Mouse (Mus musculus) hindbrain, embryonic 15.5 days (tissue): ENCODE measurements at regions not wholly inside any gene's neighbourhood (a gene's known extent, or its start where the extent isn't known, plus 50 kb on each side); places are given as distances from the start of the nearest gene placed in this dataset.
A peak's percentile ranks its signal among the peaks of the same experiment; 100 is the strongest.

ENCODE experiments used
- ATAC-seq: fragments of 200-750 bp; cut with Nextera tagmentation; 2 replicates; pipeline ENCODE4 v1.8.0; 2017; ENCODE audit warnings: low read depth, moderate number of reproducible peaks, moderate TSS enrichment; ENCODE audit not compliant: low FRiP score
- H3K27ac ChIP-seq: fragments of 300-500 bp; sonication (generic); replicated peaks from 2 replicates; pipeline ENCODE4 v1.5.1; 2015; ENCODE audit warnings: mild to moderate bottlenecking, inconsistent platforms
- H3K27me3 ChIP-seq: fragments of 300-500 bp; sonication (generic); 2 replicates; pipeline ENCODE4 v1.6.1; 2015; ENCODE audit warnings: control low read depth, inconsistent platforms
- H3K36me3 ChIP-seq: fragments of 300-500 bp; sonication (generic); 2 replicates; pipeline ENCODE4 v1.6.1; 2015; ENCODE audit warnings: control low read depth, inconsistent platforms
- H3K4me1 ChIP-seq: fragments of 300-500 bp; sonication (generic); replicated peaks from 2 replicates; pipeline ENCODE4 v1.6.1; 2015; ENCODE audit warnings: control low read depth, inconsistent platforms
- H3K4me2 ChIP-seq: fragments of 300-500 bp; sonication (generic); 2 replicates; pipeline ENCODE4 v1.6.1; 2015; ENCODE audit warnings: moderate library complexity, mild to moderate bottlenecking, inconsistent platforms
- H3K4me3 ChIP-seq: fragments of 300-500 bp; sonication (generic); 2 replicates; pipeline ENCODE4 v1.5.1; 2015; ENCODE audit warnings: mild to moderate bottlenecking, inconsistent platforms
- H3K9ac ChIP-seq: fragments of 300-500 bp; sonication (generic); 2 replicates; pipeline ENCODE4 v1.6.1; 2015; ENCODE audit warnings: inconsistent platforms
- H3K9me3 ChIP-seq: fragments of 300-500 bp; sonication (generic); 2 replicates; pipeline ENCODE4 v1.6.1; 2016; ENCODE audit warnings: control low read depth, inconsistent platforms
- WGBS: fragments of 180-500 bp; shearing (Covaris S2); methylation state at CpG from one replicate; pipeline ENCODE4 v1.1.7; 2015; 5-methylcytosine and 5-hydroxymethylcytosine counted together

- Histone ChIP-seq H3K27ac (no peak overlapping the region), H3K4me1 (no peaks in the 10 kb centered on the region), H3K36me3 (no peaks in the 10 kb centered on the region), H3K4me3 (no peak overlapping the region), H3K9me3 (no peaks in the 10 kb centered on the region), H3K4me2 (no peak overlapping the region), H3K27me3 (no peaks in the 10 kb centered on the region), H3K9ac (no peak overlapping the region)
- no peak for ATAC-seq
- WGBS: 68% methylated on average over 9 of the region's 9 CpGs
Measured at GRCm38 (mm10) chr5:64401737-64402136, 245.6 kb downstream of the Tbc1d1 start.

DNA sequence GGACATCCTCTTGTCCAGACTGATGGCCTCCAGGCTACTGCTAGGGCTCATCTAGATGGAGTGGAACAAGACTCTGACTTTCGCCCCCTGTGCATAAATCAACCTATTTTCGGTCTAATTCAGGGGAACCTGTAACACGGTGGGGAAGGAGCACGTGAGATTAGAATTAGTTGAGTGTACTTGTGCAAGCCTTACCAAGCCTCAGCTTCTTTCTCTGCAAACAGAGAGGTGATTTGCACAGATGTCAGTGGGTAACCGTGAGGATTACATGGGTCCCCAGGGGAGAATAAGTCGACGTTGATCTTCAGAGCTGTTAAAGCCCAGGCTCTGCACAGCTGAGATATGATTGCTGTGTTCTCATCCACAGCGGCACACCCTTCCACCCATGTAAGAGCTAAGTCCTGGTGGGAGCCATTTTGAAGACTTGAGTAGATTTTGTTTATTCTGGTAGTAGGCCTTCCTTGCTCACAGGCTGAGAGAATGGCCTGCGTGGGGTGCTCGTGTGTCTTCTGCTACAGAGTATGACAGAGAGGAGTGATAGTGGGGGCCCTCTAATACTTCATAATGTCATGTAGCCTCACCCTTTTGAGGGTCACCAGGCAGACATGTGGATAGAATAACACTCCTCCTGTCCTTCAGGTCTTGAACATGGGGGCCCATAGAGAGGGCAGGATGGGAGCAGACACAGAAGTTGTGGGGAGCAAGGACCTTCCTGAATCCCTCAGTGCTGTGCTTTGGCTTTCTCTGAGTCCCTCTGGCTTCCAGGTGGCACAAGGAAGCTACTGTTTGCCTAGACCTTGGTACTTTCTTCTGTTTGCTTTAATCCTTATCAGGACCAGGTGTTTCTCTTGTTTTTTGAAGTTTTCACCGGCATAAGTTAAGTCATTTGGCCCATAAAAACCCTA, 247.2 kb downstream of the Tbc1d1 start:
- H3K9me3 ChIP-seq: no peaks in the 10 kb centered on the region
- no peaks in the 10 kb centered on the region for H3K4me1 ChIP-seq
- no peak overlapping the region for H3K9ac ChIP-seq
- WGBS: 79% methylated on average over 11 of the region's 11 CpGs
- H3K36me3 ChIP-seq: no peaks in the 10 kb centered on the region
- no peak for ATAC-seq
- H3K27me3 ChIP-seq: no peaks in the 10 kb centered on the region
- no peak overlapping the region for H3K4me3 ChIP-seq
- no peak overlapping the region for H3K4me2 ChIP-seq
- H3K27ac ChIP-seq: no peak overlapping the region

DNA sequence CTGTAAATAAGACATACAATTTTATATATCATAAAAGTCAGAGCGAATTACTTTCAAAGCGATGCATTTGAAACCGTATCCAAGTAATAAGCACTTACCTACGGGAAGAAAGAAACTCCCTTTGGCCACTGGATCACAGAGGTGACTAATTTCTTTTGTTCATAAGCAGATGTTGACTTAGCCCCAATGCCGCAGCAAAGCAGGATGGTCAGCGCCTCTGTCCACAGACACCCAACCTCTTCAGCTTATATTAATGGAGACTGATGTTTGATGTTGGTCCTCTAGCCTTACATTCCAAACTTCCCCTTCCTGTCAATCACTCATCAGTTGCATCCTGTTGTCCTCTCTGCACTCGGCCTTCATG, 247.9 kb downstream of the Tbc1d1 start:
- Histone ChIP-seq H3K9me3 (no peaks in the 10 kb centered on the region), H3K9ac (no peak overlapping the region), H3K4me1 (no peaks in the 10 kb centered on the region), H3K27ac (no peak overlapping the region), H3K4me3 (no peak overlapping the region), H3K36me3 (no peaks in the 10 kb centered on the region), H3K4me2 (no peak overlapping the region), H3K27me3 (no peaks in the 10 kb centered on the region)
- no peak for ATAC-seq
- 90% methylated on average over 7 of the region's 7 CpGs for WGBS

- no peak overlapping the region for H3K27ac ChIP-seq
- H3K4me2 ChIP-seq: no peak overlapping the region
- no peak overlapping the region for H3K9ac ChIP-seq
- no peak for ATAC-seq
- no peak overlapping the region for H3K4me3 ChIP-seq
- H3K9me3 ChIP-seq: no peaks in the 10 kb centered on the region
- 91% methylated on average over 5 of the region's 5 CpGs for WGBS
- H3K4me1 ChIP-seq: no peaks in the 10 kb centered on the region
- no peaks in the 10 kb centered on the region for H3K27me3 ChIP-seq
- H3K36me3 ChIP-seq: no peaks in the 10 kb centered on the region
Measured at GRCm38 (mm10) chr5:64404512-64404911, 248.4 kb downstream of the Tbc1d1 start.

GRCm38 (mm10) chr5:64408938-64409337, 252.8 kb downstream of the Tbc1d1 start:
- WGBS: 72% methylated on average over 3 of the region's 3 CpGs
- Histone ChIP-seq H3K27me3 (no peaks in the 10 kb centered on the region), H3K4me1 (no peaks in the 10 kb centered on the region), H3K36me3 (no peaks in the 10 kb centered on the region), H3K9me3 (no peaks in the 10 kb centered on the region), H3K27ac (no peak overlapping the region), H3K9ac (no peak overlapping the region), H3K4me2 (no peak overlapping the region), H3K4me3 (no peak overlapping the region)
- ATAC-seq: no peak

DNA sequence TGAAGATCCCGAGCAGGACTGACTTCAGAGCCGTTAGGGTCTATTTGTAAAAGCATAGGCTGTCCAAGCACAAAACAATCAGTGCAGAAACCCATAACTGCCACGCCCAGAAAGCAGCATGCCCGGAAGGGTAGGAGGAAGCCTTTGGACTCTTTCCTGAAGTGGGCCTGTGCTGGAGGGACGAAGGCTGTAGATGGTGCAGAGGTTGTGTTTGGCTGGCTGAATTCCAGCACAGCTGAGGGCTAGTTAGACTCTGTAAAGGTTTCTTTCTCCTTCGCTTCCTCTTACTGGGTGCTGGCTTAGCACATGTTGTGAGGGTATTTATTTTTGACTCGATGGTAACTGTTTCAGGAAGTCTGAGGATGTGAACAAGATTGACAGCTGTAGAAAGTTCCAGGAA, 254.5 kb downstream of the Tbc1d1 start:
- no peaks in the 10 kb centered on the region for H3K9me3 ChIP-seq
- ATAC-seq: 0 out of 2 replicates have a peak, but pooled peaks have one; percentile 8
- 73% methylated on average over 7 of the region's 7 CpGs for WGBS

GRCm38 (mm10) chr5:64414519-64414918, 258.4 kb downstream of the Tbc1d1 start:
- H3K9me3 ChIP-seq: no peaks in the 10 kb centered on the region
- ATAC-seq: no peak
- no peak overlapping the region for H3K27ac ChIP-seq
- no peak overlapping the region for H3K4me3 ChIP-seq
- 89% methylated on average over 5 of the region's 5 CpGs for WGBS
- H3K4me1 ChIP-seq: no peaks in the 10 kb centered on the region
- H3K4me2 ChIP-seq: no peak overlapping the region
- H3K36me3 ChIP-seq: no peaks in the 10 kb centered on the region
- no peak overlapping the region for H3K9ac ChIP-seq
- no peaks in the 10 kb centered on the region for H3K27me3 ChIP-seq

More for the DNA sequence above, 254.5 kb downstream of the Tbc1d1 start:
- Histone ChIP-seq H3K4me3 (no peak overlapping the region), H3K9ac (no peak overlapping the region), H3K27ac (no peak overlapping the region), H3K27me3 (no peaks in the 10 kb centered on the region), H3K36me3 (no peaks in the 10 kb centered on the region), H3K4me2 (no peak overlapping the region), H3K4me1 (no peaks in the 10 kb centered on the region)

DNA sequence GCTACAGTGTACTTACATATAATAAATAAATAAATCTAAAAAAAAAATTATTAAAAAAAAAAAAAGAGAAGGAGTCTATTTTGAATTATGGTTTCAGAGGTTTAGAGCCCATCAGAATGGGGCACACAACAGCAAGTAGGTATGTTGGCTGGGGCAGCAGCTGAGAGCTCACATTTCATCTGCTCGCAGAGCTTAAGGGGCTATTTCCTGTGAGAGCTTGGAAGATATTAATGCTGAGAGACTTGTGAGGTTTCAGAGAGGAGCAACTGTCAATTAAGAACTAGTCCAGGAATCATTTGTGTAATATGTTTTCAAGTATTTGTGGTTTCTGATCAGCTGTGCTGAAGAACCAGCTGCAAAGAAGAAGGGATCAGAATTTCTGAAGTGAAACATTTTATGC, 263.3 kb downstream of the Tbc1d1 start:
- no peaks in the 10 kb centered on the region for H3K9me3 ChIP-seq
- H3K4me2 ChIP-seq: no peak overlapping the region
- H3K27me3 ChIP-seq: no peaks in the 10 kb centered on the region
- no peak overlapping the region for H3K4me3 ChIP-seq
- 90% methylated on average over 1 of the region's 1 CpGs for WGBS
- no peak overlapping the region for H3K27ac ChIP-seq
- ATAC-seq: no peak
- H3K9ac ChIP-seq: no peak overlapping the region
- peaks cover 9% of the 10 kb centered on the region; the same call in 1 of the 2 replicates for H3K4me1 ChIP-seq
- no peaks in the 10 kb centered on the region for H3K36me3 ChIP-seq

DNA sequence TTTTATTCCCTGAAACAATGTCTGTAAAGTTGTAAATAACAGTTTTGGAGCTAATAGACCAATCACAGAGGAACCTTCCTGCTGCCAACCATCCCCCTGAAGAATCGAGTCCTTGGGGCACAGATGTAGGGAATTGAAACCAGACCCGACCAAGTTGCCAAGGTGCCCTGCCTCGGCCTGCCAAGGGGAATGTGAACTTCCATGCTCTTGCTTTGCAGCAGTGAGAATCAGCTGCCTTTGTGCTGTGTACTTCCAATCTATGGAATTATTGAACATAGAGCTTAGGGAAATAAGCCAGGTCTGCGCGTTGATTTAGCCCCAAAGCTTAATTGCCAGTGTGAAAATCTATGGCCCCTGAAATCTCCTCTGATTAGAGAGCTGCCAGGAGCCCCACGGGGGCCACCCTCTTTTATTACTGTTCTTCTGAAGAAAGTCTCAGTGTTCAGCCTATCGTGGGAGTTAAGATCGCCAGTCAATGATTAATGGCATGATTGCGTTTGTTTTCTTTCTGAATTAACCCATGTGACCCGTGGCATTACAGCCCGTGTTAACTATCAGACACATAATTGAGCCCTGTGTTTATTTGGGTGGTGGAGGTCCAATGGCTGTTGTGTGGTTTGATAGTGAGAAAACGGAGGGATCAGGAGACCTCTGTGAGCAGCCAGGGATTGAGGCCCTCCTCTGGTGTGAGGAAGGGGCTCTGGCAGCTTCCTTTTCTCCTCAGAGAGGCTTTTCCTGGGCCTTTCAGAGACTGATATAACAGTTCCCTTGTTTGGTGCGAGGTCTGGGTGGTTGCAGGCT, 266.9 kb downstream of the Tbc1d1 start:
- no peak overlapping the region for H3K27ac ChIP-seq
- H3K36me3 ChIP-seq: no peaks in the 10 kb centered on the region
- no peak overlapping the region for H3K4me3 ChIP-seq
- 34% methylated on average over 13 of the region's 13 CpGs for WGBS
- peak; percentile 76; the same call in 1 of the 2 replicates for ATAC-seq
- H3K27me3 ChIP-seq: no peaks in the 10 kb centered on the region
- peaks cover 9% of the 10 kb centered on the region; the same call in 1 of the 2 replicates for H3K4me1 ChIP-seq
- H3K4me2 ChIP-seq: no peak overlapping the region
- no peak overlapping the region for H3K9ac ChIP-seq
- H3K9me3 ChIP-seq: no peaks in the 10 kb centered on the region

DNA sequence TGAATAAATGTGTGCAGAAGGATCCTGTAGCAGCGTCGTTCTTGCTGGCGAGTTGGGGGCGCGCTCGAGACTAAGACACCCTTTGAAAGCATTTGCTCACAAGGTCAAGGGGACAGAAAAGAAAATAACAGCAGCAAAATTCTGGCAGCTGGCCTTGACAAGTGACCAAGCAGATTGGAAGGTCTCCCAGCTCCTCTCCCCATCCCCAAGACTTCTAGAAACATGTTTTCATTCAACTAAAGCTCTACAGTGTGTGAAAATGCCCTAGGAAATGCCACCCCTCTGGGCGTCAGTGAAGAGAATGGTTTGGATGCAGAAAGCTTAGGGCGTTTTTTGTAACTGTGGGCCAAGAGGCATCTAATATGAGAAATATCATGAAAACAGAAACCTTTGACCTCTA, 272.7 kb downstream of the Tbc1d1 start:
- no peaks in the 10 kb centered on the region for H3K27me3 ChIP-seq
- 80% methylated on average over 8 of the region's 8 CpGs for WGBS
- no peak for ATAC-seq
- H3K36me3 ChIP-seq: no peaks in the 10 kb centered on the region
- H3K9me3 ChIP-seq: no peaks in the 10 kb centered on the region
- no peak overlapping the region for H3K9ac ChIP-seq
- no peaks in the 10 kb centered on the region for H3K4me1 ChIP-seq
- H3K4me3 ChIP-seq: no peak overlapping the region
- no peak overlapping the region for H3K4me2 ChIP-seq
- H3K27ac ChIP-seq: no peak overlapping the region

DNA sequence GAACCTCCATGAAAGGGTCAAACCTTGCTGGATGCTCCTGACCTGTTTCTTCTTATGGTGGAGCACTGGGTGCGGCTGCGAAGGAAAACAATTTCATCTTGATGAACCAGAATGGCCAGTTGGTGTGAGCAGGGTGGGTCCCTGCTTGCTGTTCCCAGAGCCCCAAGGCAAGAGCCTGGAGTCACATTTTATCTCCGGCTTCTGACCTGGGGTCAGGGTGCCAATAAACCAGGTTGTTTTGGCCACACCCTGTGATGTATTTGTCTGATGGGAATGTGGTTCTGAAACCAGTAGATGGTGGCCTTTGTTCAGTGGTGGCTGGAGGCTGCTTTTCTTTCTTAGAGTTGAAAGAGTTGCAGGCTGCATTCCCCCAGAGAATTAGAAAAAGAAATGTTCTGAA, 274.4 kb downstream of the Tbc1d1 start:
- Histone ChIP-seq H3K27me3 (no peaks in the 10 kb centered on the region), H3K36me3 (no peaks in the 10 kb centered on the region), H3K9me3 (no peaks in the 10 kb centered on the region), H3K4me1 (no peaks in the 10 kb centered on the region), H3K27ac (no peak overlapping the region), H3K4me3 (no peak overlapping the region), H3K4me2 (no peak overlapping the region), H3K9ac (no peak overlapping the region)
- no peak for ATAC-seq
- WGBS: 93% methylated on average over 3 of the region's 3 CpGs

- WGBS: 97% methylated on average over 6 of the region's 6 CpGs
Measured at GRCm38 (mm10) chr5:64431624-64432023, 275.5 kb downstream of the Tbc1d1 start.

More at GRCm38 (mm10) chr5:64431624-64432023, 275.5 kb downstream of the Tbc1d1 start:
- Histone ChIP-seq H3K4me3 (no peak overlapping the region), H3K27ac (no peak overlapping the region), H3K4me2 (no peak overlapping the region), H3K9ac (no peak overlapping the region), H3K4me1 (no peaks in the 10 kb centered on the region), H3K9me3 (no peaks in the 10 kb centered on the region), H3K36me3 (no peaks in the 10 kb centered on the region), H3K27me3 (no peaks in the 10 kb centered on the region)
- ATAC-seq: no peak
